Mouse (Mus musculus) testis, adult 2 months (tissue): ENCODE measurements around the gene Sac3d1.

Source experiments
- CTCF ChIP-seq: fragments of 200-500 bp; IDR thresholded peaks from 2 replicates; pipeline ENCODE4 v1.5.1; 2012; ENCODE audit warnings: low read depth, mild to moderate bottlenecking, inconsistent platforms, low read length, moderate library complexity; ENCODE audit not compliant: control insufficient read depth, insufficient read depth, insufficient replicate concordance
- POLR2A ChIP-seq: fragments of 200-500 bp; IDR thresholded peaks from 2 replicates; pipeline ENCODE4 v1.6.1; 2012; ENCODE audit warnings: low read depth, mild to moderate bottlenecking, inconsistent platforms, low read length, moderate library complexity; ENCODE audit not compliant: control insufficient read depth

GRCm38 (mm10) chr19:6076564-6077393, 41.7 kb downstream of the Sac3d1 start, which contains the start of gene Vps51:
- TF ChIP-seq CTCF: no peak
- peak; percentile 78 for TF ChIP-seq POLR2A
